Mouse (Mus musculus): ENCODE measurements at regions not wholly inside any gene's neighbourhood (a gene's known extent, or its start where the extent isn't known, plus 50 kb on each side); places are given as distances from the start of the nearest gene placed in this dataset.

DNA sequence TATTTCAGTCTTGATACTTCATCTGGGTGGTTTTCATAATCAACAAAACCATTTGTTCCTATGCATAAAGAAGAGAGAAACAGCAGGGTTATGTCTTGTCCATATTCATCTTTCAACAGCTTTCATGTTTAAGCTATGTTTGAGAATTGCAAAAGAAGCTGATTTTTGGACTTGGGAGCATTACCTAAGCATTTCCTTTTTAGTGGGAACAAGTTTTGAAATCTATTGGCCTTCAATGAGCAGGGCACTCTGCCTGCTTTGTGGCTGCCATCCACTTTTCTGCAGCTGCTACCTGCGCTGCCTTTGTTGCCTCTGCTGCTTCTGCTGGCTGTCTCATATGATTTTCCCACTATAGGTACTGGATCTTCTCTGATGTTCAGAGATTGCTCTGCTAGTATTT is 136.6 kb upstream of the Stxbp6 start:
- H3K36me3 ChIP-seq (ENCODE audit: control insufficient read depth in 1 of 2, insufficient read depth in 2 of 2, low read length in 2 of 2), result no peaks in the 10 kb centered on the region
- H3K9ac ChIP-seq (ENCODE audit: control insufficient read depth, low read depth, low read length, poor library complexity, severe bottlenecking), result no peak overlapping the region
- DNase-seq (ENCODE audit: low read depth, low spot score), result no peak
- H3K9me3 ChIP-seq (replicated peaks; ENCODE audit: insufficient read depth, low read length), result no peaks in the 10 kb centered on the region
- no peak overlapping the region for H3K4me3 ChIP-seq (ENCODE audit: control insufficient read depth in 1 of 2, insufficient read depth in 1 of 2, low read depth in 2 of 2, low read length in 2 of 2)
- no peaks in the 10 kb centered on the region for H3K27me3 ChIP-seq (ENCODE audit: control insufficient read depth in 1 of 2, insufficient read depth in 2 of 2, low read length in 2 of 2)
- H3K79me2 ChIP-seq (ENCODE audit: control insufficient read depth, insufficient read depth, low read length, poor library complexity), result no peaks in the 10 kb centered on the region
- H3K27ac ChIP-seq (ENCODE audit: control insufficient read depth, low read depth, low read length), result no peak overlapping the region
- TF ChIP-seq ZMIZ1 (IDR thresholded peaks at IDR 0.05; ENCODE audit: low read depth, low read length) (no peak), TAL1 (IDR thresholded peaks at IDR 0.05; ENCODE audit: low read length) (no peak), MAFK (IDR thresholded peaks at IDR 0.05; ENCODE audit: borderline replicate concordance, low read depth, low read length) (no peak), USF2 (IDR thresholded peaks at IDR 0.05; ENCODE audit: borderline replicate concordance in 1 of 2, insufficient read depth in 1 of 2, low read depth in 1 of 2, low read length in 2 of 2) (no peak), CHD1 (IDR thresholded peaks at IDR 0.05; ENCODE audit: low read depth, low read length) (no peak), RCOR1 (IDR thresholded peaks at IDR 0.05; ENCODE audit: low read depth, low read length) (no peak), CTCF (IDR thresholded peaks at IDR 0.05 in 2 of 3, conservative IDR thresholded peaks at IDR 0.05 in 1 of 3; ENCODE audit: control insufficient read depth in 1 of 3, insufficient read depth in 1 of 3, low read depth in 2 of 3, low read length in 3 of 3, poor library complexity in 1 of 3, severe bottlenecking in 1 of 3) (no peak), MAZ (IDR thresholded peaks at IDR 0.05; ENCODE audit: low read depth, low read length) (no peak), E2F4 (IDR thresholded peaks at IDR 0.05; ENCODE audit: borderline replicate concordance, low read depth, low read length) (no peak), POLR2AphosphoS2 (IDR thresholded peaks at IDR 0.05; ENCODE audit: low read length) (no peak)
- H3K4me1 ChIP-seq (ENCODE audit: control insufficient read depth in 1 of 2, insufficient read depth in 2 of 2, low read length in 2 of 2), result no peaks in the 10 kb centered on the region

DNA sequence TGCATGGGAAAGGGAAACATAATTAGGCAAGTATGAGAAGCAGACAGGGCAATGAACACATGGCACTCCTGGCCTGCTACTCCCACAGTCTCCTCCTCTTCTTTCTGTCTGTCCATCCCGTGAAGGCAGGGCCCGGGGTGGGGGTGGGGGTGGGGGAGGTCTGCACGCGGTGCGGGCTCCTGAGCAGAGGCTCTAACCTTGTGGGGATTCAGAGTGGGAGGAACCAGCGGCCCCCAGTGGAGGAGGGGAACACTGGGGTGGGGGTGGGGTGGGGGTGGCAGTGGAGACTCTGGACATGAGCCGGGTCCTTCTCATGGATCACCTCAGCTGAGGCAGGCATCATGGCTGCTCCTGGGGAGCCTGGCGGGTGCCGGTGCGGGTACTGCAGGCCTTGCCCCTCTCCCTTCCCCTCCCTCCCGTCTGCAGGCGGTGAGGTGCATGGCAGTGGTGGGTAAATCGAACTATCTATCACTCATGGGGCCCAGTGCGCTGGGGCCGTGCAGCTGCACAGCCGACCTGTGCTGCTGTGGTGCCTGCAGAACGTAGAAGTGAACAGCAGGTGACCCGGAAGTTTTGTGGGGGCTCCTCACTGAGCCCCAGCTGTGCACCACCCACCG is 120.9 kb upstream of the Stxbp6 start:
- H3K9ac ChIP-seq (ENCODE audit: control insufficient read depth, low read depth, low read length, poor library complexity, severe bottlenecking), result no peak overlapping the region
- H3K36me3 ChIP-seq (ENCODE audit: control insufficient read depth in 1 of 2, insufficient read depth in 2 of 2, low read length in 2 of 2), result no peaks in the 10 kb centered on the region
- H3K27me3 ChIP-seq (ENCODE audit: control insufficient read depth in 1 of 2, insufficient read depth in 2 of 2, low read length in 2 of 2), result no peaks in the 10 kb centered on the region
- H3K4me3 ChIP-seq (ENCODE audit: control insufficient read depth in 1 of 2, insufficient read depth in 1 of 2, low read depth in 2 of 2, low read length in 2 of 2), result no peak overlapping the region
- H3K79me2 ChIP-seq (ENCODE audit: control insufficient read depth, insufficient read depth, low read length, poor library complexity), result no peaks in the 10 kb centered on the region
- H3K27ac ChIP-seq (ENCODE audit: control insufficient read depth, low read depth, low read length), result no peak overlapping the region
- TF ChIP-seq HCFC1 (IDR thresholded peaks at IDR 0.05; ENCODE audit: low read depth, low read length) (no peak), CHD2 (IDR thresholded peaks at IDR 0.05; ENCODE audit: low read length) (no peak), ZMIZ1 (IDR thresholded peaks at IDR 0.05; ENCODE audit: low read depth, low read length) (no peak), RAD21 (IDR thresholded peaks at IDR 0.05; ENCODE audit: low read depth, low read length) (no peak), TBP (IDR thresholded peaks at IDR 0.05; ENCODE audit: low read depth, low read length) (no peak), USF2 (IDR thresholded peaks at IDR 0.05; ENCODE audit: borderline replicate concordance in 1 of 2, insufficient read depth in 1 of 2, low read depth in 1 of 2, low read length in 2 of 2) (no peak), TCF12 (IDR thresholded peaks at IDR 0.05; ENCODE audit: low read depth, low read length) (no peak), ZKSCAN1 (IDR thresholded peaks at IDR 0.05; ENCODE audit: low read depth, low read length) (no peak), KAT2A (conservative IDR thresholded peaks at IDR 0.05; ENCODE audit: low read depth, low read length) (no peak), GATA1 (IDR thresholded peaks at IDR 0.05; ENCODE audit: low read depth, low read length) (no peak), CHD1 (IDR thresholded peaks at IDR 0.05; ENCODE audit: low read depth, low read length) (no peak), JUND (IDR thresholded peaks at IDR 0.05; ENCODE audit: low read depth, low read length) (no peak), ZC3H11A (IDR thresholded peaks at IDR 0.05; ENCODE audit: low read depth, low read length) (no peak), NRF1 (IDR thresholded peaks at IDR 0.05; ENCODE audit: insufficient read depth, low read depth, low read length, poor library complexity, severe bottlenecking) (no peak), USF1 (IDR thresholded peaks at IDR 0.05; ENCODE audit: low read depth, low read length) (no peak), MAX (IDR thresholded peaks at IDR 0.05; ENCODE audit: low read length) (no peak), POLR2AphosphoS5 (IDR thresholded peaks at IDR 0.05; ENCODE audit: borderline replicate concordance, low read depth, low read length) (no peak), ELF1 (IDR thresholded peaks at IDR 0.05; ENCODE audit: low read depth, low read length) (no peak), UBTF (IDR thresholded peaks at IDR 0.05; ENCODE audit: borderline replicate concordance, insufficient read depth, low read depth, low read length) (no peak), RCOR1 (IDR thresholded peaks at IDR 0.05; ENCODE audit: low read depth, low read length) (no peak)
- H3K4me1 ChIP-seq (ENCODE audit: control insufficient read depth in 1 of 2, insufficient read depth in 2 of 2, low read length in 2 of 2), result no peaks in the 10 kb centered on the region
- H3K9me3 ChIP-seq (replicated peaks; ENCODE audit: insufficient read depth, low read length), result no peaks in the 10 kb centered on the region
- no peak for DNase-seq (ENCODE audit: low read depth, low spot score)

Data from MEL (cell line).